Mouse (Mus musculus) layer of hippocampus, adult 9-10 months (tissue): ENCODE data around the gene Gm5346.
"Not testable (repeated sequence)": the region's sequence is repeated elsewhere in the genome, so short reads cannot be mapped to it uniquely, and the experiment has no call there.

ENCODE experiments used
- DNase-seq: peaks from one replicate; pipeline ENCODE4 v3.0.0; 2022; ENCODE audit warnings: low spot score

The Gm5346 gene

GRCm38 (mm10) chr8:43627176-43627575 lies at the start of gene Gm5346:
Gm5346 (minus strand) TSS chr8:43627276.
- DNase-seq: no peak

DNA sequence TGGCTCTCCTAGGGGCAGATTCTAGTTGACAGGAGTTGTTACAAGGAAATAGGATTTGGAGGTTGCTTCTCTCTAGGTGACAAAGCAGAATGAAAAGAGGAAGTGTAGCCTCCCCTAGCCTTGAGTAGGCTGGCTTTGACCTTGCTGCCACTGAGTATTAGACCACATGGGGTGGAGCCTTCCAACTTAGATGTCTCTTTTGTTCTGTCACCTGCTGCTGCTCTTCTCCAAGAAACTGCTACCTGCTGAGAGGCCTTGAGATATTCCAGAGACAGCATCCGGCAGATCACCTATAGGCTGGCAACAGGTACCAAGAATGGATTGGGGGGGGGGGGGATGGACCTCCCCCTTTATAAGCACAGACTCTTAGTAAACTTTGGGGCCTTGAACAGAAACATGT lies 11.0 kb downstream of the Gm5346 start:
- DNase-seq: no peak

DNA sequence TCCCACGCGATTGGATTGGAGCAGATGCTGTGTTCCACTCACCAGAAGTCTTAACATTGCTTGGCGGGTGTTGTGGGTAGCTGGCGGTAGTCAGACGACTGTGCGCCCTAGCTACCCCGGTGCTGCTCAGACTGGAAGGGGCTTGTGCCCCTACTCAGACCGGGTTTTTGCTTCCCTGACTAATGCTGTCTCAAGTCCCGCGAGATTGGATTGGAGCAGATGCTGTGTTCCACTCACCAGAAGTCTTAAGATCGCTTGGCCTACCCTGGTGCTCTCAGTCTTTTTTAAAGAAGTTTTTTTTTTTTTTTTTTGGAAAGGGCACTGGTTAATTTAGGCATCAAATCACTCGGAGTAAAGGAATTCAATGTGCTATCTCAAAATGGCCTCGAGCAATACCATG lies 23.4 kb downstream of the Gm5346 start:
- DNase-seq: not testable (repeated sequence)

DNA sequence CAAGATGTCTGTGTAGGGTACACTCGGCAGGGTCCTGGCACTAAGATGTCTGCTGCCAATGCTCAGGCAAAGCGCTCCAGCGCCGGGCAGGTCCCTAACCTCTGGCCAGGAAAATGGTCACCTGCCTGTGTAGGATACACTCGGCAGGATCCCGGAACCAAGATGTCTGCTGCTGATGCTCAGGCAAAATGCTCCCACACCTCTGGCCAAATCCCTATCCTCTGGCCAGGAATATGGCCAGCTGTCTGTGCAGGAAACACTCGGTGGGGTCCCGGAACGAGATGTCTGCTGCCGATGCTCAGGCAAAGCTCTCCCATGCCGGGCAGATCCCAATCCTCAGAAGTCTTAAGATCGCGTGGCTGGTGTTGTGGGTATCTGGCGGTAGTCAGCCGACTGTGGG lies 23.9 kb downstream of the Gm5346 start:
- DNase-seq: not testable (repeated sequence)

GRCm38 (mm10) chr8:43576607-43577006 lies 50.5 kb downstream of the Gm5346 start, which contains the start of gene Adam26a:
Adam26a (minus strand) TSS chr8:43576707.
- not testable (repeated sequence) for DNase-seq
